Mouse (Mus musculus) kidney, adult 9 months (tissue): ENCODE measurements at regions not wholly inside any gene's neighbourhood (a gene's known extent, or its start where the extent isn't known, plus 50 kb on each side); places are given as distances from the start of the nearest gene placed in this dataset.

ENCODE experiments used
- DNase-seq: peaks from one replicate; pipeline ENCODE4 v3.0.0; 2022

- DNase-seq: no peak
Observed at GRCm38 (mm10) chr9:120769056-120769455, 160.0 kb upstream of the Ctnnb1 start.

GRCm38 (mm10) chr9:120769679-120770078 is 159.3 kb upstream of the Ctnnb1 start:
- DNase-seq: no peak

- no peak for DNase-seq
Observed at GRCm38 (mm10) chr9:120770886-120771285, 158.1 kb upstream of the Ctnnb1 start.

DNA sequence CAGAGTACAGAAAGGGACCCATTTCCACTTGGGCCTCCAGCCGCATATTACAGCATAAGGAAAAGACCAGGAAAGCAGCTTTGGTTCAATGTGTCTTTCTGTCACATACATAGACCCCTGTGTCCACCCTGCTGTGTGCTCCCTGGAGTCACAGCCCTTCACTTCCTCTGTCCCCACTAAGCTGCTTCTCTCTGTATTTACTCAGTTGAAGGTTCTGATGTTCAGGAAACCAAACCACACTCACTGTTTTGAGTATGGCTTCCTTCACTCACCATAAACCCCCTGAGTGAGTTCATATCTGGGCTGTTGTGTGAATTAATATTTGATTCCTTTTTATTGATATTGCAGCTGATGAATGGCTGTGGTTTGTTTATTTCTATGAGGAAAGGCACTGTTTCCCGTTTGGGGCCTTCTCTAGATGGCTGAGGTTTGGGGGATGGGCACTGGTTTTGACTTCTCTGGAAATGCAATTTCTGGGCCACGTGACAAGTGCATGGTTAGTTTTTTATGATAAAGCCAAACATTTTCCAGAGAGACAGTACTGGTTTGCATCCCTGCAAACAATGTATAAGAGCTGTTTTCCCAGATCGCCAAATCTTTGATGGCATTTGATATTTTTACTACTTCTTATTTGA is 157.0 kb upstream of the Ctnnb1 start:
- DNase-seq: no peak

DNA sequence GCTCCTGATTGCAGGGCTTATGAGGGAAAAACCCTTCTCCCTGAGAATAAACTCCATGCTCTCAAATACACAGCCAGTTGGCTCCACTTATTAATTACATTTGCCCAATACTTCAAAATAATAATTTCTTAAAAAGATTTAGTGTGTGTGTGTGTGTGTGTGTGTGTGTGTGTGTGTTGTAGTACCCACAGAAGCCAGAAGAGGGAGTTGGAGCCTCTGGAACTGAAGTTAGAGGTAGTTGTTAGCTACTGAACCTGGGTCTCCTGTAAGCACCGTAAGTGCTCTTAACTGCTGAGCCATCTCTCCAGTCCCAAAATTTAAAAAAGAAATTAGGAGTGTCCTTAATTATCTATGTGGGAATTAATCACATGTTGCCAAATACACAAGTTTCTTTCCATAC is 154.8 kb upstream of the Ctnnb1 start:
- DNase-seq: peak; percentile 32

GRCm38 (mm10) chr9:120774772-120775171 is 154.2 kb upstream of the Ctnnb1 start:
- no peak for DNase-seq

GRCm38 (mm10) chr9:120775721-120776120 is 153.3 kb upstream of the Ctnnb1 start:
- DNase-seq: no peak

DNA sequence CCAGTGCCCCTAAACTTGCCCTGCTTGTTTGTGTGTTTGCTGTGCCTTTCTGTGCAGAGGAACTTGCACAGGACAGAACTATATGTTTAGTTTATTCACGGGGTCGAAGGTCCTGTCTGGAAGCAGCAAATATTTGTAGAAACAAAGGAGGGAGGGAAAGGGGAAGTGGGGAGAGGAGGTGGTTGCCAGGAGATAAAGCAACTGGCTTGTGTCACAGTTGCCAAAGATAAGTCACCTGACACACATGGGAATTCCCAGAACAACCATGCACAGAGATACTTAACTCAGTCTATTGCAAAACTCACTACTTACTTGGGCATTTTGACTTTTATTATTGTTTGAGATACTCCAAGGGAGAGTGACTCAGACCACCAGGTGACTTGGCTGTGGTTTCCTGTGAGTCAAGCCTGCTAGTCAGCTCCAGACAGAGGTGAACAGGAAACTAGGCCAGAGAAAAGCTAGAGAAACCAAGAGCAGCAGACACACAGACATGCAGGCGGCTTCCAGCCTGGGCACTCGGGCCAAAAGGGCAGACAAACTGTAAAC is 152.5 kb upstream of the Ctnnb1 start:
- DNase-seq: peak; percentile 65

- no peak for DNase-seq
Observed at GRCm38 (mm10) chr9:120777016-120777415, 152.0 kb upstream of the Ctnnb1 start.

DNA sequence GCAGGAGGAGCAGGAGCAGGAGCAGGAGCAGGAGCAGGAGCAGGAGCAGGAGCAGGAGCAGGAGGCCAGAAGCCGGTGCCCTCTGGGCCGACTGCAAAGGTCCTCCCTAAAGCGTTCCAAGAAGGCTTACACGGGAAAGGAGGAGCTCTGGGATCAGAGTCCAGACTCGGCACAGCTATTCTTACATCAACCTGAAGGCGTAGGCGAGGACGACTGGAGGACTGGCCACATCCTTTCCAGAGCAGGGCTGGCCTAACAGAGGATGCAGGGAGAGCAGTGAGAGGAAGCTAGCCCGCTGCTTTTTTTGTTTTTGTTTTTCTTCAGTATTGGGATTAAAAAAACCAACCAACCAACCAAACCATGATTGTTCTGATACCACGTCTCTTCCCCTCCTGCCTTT is 151.5 kb upstream of the Ctnnb1 start:
- peak; percentile 85 for DNase-seq

GRCm38 (mm10) chr9:120778423-120778822 is 150.6 kb upstream of the Ctnnb1 start:
- peak; percentile 77 for DNase-seq

DNA sequence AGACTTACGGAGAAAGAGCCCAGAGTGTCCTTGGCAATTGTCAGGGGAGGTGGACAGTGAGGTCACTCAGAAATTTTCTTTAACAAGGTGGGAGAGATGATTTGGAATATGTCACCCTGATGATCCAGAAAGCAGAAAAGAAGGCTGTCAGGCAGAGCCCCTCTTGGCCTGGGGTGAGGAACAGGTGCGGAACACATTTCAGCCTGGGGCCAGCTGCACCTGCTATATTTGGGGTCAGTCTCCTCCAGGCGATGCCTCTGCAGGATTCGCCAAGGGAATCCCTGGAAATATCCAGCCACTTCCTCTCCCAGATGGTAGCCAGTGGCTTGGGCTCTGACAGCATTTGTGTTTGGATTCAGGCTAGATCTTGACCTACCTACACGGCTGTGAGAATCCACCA is 134.8 kb upstream of the Ctnnb1 start:
- no peak for DNase-seq

- no peak for DNase-seq
Observed at GRCm38 (mm10) chr9:120796111-120796880, 132.7 kb upstream of the Ctnnb1 start.

GRCm38 (mm10) chr9:120797996-120798663 is 130.9 kb upstream of the Ctnnb1 start:
- DNase-seq: no peak

- no peak for DNase-seq
Observed at GRCm38 (mm10) chr9:120798901-120799300, 130.1 kb upstream of the Ctnnb1 start.

GRCm38 (mm10) chr9:120802646-120803045 is 126.4 kb upstream of the Ctnnb1 start:
- DNase-seq: no peak

GRCm38 (mm10) chr9:120804760-120805294 is 124.2 kb upstream of the Ctnnb1 start:
- peak; percentile 28 for DNase-seq

GRCm38 (mm10) chr9:120808741-120809425 is 120.1 kb upstream of the Ctnnb1 start:
- no peak for DNase-seq

GRCm38 (mm10) chr9:120811522-120811921 is 117.5 kb upstream of the Ctnnb1 start:
- no peak for DNase-seq

DNA sequence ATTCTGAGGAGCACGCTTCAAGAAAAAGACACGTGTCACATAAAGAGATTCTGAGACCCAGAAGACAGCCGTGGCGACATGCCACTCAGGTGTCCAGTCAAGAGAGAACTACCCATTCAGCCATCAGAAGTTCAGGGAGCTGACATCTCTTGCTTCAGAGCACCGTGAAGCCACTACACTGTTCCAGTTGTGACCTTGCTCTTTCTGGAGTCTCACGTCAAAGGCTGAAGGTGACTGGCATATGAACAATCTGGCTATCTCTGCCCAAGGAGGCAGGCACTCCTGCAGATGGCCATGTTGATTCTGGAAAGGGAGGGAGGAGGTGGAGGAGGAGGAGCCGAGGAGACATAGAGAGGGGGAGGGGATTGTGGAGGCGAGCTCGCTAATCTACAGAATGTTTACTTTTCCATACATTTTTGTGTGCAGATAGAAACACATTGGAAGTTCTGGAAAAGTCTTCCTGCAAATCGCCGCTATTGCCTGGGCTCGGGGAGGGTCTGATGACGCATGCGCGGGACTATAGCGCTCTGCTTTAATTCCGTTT is 116.3 kb upstream of the Ctnnb1 start:
- DNase-seq: no peak

DNA sequence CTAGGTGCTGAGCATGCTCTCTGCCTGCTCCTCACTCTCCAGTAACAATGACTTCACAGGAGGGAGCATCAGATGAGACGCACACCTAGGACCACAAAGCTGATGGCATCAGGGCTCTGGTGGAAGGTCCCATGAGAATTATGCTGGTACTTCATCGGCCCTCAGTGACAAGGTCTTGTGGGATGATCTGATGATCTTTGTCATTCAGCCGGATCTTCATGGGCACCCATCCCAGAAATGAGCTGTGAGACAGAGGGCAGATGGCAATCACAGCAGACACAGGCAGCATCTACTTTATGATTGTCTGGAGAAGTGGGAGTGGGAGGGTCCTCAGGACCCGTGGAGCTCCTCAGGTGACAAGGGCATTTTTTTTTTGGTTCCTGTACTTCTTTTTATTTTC is 114.7 kb upstream of the Ctnnb1 start:
- no peak for DNase-seq

- DNase-seq: no peak
Observed at GRCm38 (mm10) chr9:120818726-120819317, 110.2 kb upstream of the Ctnnb1 start.
